Mouse (Mus musculus) heart, embryonic 13.5 days (tissue): Measurements from ENCODE around the gene Kmt2a. TPM values are rescaled to one million over a fixed set of nuclear protein-coding genes. Genes with fewer than 3 reads are reported as not detected.
"Not testable (repeated sequence)": the region's sequence is repeated elsewhere in the genome, so short reads cannot be mapped to it uniquely, and the experiment has no call there.

ENCODE experiments used
- ATAC-seq: fragments of 200-750 bp; cut with Nextera tagmentation; 2 replicates; pipeline ENCODE4 v1.8.0; 2017; ENCODE audit warnings: moderate TSS enrichment; ENCODE audit not compliant: insufficient number of reproducible peaks, low FRiP score, low TSS enrichment; ENCODE audit errors: extremely low read depth
- H3K27ac ChIP-seq: fragments of 300-500 bp; sonication (generic); replicated peaks from 2 replicates; pipeline ENCODE4 v1.5.1; 2015; ENCODE audit warnings: moderate library complexity, mild to moderate bottlenecking, inconsistent platforms
- H3K27me3 ChIP-seq: fragments of 300-500 bp; sonication (generic); replicated peaks from 2 replicates; pipeline ENCODE4 v1.6.1; 2015; ENCODE audit warnings: mild to moderate bottlenecking, inconsistent platforms
- H3K36me3 ChIP-seq: fragments of 300-500 bp; sonication (generic); 2 replicates; pipeline ENCODE4 v1.6.1; 2015; ENCODE audit warnings: mild to moderate bottlenecking, inconsistent platforms
- H3K4me1 ChIP-seq: fragments of 300-500 bp; sonication (generic); 2 replicates; pipeline ENCODE4 v1.6.1; 2015; ENCODE audit warnings: inconsistent platforms
- H3K4me2 ChIP-seq: fragments of 300-500 bp; sonication (generic); 2 replicates; pipeline ENCODE4 v1.6.1; 2015; ENCODE audit warnings: inconsistent platforms, mild to moderate bottlenecking, moderate library complexity
- H3K4me3 ChIP-seq: fragments of 300-500 bp; sonication (generic); 2 replicates; pipeline ENCODE4 v1.5.1; 2015; ENCODE audit warnings: moderate library complexity, mild to moderate bottlenecking, inconsistent platforms
- H3K9ac ChIP-seq: fragments of 300-500 bp; sonication (generic); 2 replicates; pipeline ENCODE4 v1.6.1; 2015; ENCODE audit warnings: inconsistent platforms, mild to moderate bottlenecking, moderate library complexity
- H3K9me3 ChIP-seq: fragments of 300-500 bp; sonication (generic); 2 replicates; pipeline ENCODE4 v1.6.1; 2016; ENCODE audit warnings: inconsistent platforms
- WGBS: fragments of 180-500 bp; shearing (Covaris S2); methylation state at CpG from one replicate; pipeline ENCODE4 v1.1.7; 2015; ENCODE audit warnings: mixed read lengths; 5-methylcytosine and 5-hydroxymethylcytosine counted together
- polyA plus RNA-seq: library from polyadenylated mRNA; unstranded; fragments of >200 nt; fragmentation: Nextera tagmentation; extraction: Ambion mirVana; gene quantifications from 2 replicates; pipeline ENCODE4 v1.2.1, GENCODE M21; 2015

Gene Kmt2a
- polyA plus RNA-seq, 1 experiment from 2014 or later, result 6.1 TPM

DNA sequence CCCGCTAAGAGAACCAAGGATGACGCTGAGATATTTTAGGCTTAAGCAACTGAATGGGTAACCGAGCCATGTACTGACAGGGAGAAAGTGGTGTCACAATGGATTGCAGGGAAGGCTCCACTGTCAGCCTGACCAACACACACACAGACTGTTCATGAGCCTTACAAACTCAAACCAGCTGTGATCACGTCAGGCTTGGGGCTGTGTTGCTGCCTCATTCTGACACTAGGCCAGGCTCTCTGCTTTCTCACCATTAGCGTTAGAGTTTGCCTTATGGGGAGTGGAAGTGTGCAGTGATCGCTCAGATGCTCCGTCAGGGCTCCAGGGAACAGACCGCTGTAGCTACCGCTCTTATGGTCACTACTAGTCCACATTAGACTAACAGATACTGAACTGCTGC, 88.3 kb downstream of the Kmt2a start:
- no peak for ATAC-seq
- Histone ChIP-seq H3K27ac (no peak overlapping the region), H3K4me2 (no peak overlapping the region), H3K4me1 (no peaks in the 10 kb centered on the region), H3K36me3 (peaks cover 47% of the 10 kb centered on the region), H3K4me3 (no peak overlapping the region), H3K27me3 (peaks cover 15% of the 10 kb centered on the region), H3K9ac (no peak overlapping the region), H3K9me3 (no peaks in the 10 kb centered on the region)
- 73% methylated on average over 9 of the region's 9 CpGs for WGBS

DNA sequence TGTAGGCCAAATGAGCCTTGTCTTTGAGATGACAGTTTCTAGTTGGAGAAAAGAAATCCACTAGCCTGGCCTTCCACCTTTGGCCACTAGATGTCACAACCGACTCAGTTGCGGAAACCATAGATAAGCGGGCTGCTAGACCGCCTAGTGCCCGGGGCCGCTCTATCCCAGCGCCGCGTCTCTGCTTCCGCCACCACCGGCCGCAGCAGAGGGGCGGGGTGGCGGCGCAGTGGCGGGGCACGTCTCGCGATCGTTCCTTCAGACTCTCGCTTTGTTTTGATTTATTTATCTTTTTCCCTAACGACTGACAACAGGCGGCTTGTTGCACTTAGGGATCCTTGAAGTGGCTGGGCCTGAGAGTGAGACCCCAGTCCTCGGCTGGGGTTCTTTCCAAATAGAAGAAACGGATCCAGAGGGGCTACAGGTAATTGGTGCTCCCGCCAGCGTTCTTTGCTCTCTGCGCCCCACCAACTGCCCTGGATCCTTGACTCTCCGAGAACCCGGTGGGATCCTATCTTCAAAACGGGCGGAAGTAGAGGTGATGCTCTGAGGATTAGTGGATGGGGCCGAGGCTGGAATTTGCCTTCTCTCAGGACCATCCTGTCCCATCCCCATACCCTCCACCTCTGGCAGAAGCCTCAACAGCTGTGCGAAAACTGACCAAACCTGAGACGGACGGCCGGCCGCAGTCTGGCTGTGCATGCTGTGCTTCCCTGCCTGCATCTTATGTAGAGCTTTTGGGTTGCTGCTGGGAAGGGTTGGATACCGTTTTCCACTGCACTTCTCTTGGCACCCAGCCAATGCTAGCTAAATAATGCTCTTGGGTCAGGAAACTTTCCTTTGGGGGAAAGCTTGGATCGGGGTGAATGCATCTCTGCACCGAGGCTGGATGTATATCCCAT, 108.1 kb downstream of the Kmt2a start:
- peak overlapping the region; percentile 89 for H3K27ac ChIP-seq
- peaks cover 28% of the 10 kb centered on the region for H3K36me3 ChIP-seq
- under 1% methylated on average over 41 of the region's 41 CpGs for WGBS

DNA sequence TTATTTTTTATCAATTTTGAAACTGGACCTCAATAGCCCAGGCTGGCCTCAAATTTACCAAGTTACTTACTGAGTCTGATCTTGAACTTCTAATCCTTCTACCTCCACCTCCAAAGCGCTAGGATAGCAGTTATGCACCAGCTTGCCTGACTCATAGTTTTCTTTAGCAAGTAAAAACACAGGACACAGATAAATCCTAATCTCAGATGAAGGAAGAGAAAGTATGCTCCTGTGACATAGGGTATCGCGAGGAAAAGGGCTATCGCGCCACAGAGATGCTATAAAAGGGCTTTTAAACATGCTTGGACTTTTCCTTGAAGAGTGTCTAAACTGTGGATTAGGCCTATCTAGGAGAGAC, 108.7 kb downstream of the Kmt2a start:
- Histone ChIP-seq H3K27ac (peak overlapping the region; percentile 89), H3K4me2 (no peak overlapping the region), H3K9me3 (no peaks in the 10 kb centered on the region), H3K9ac (no peak overlapping the region), H3K4me1 (peaks cover 14% of the 10 kb centered on the region), H3K36me3 (peaks cover 26% of the 10 kb centered on the region), H3K4me3 (peak overlapping the region; percentile 91), H3K27me3 (no peaks in the 10 kb centered on the region)
- no peak for ATAC-seq
- WGBS, result 15% methylated on average over 5 of the region's 5 CpGs

More for the DNA sequence above, 108.1 kb downstream of the Kmt2a start:
- H3K4me3 ChIP-seq, result peak overlapping the region; percentile 91
- H3K4me1 ChIP-seq, result peaks cover 14% of the 10 kb centered on the region
- no peaks in the 10 kb centered on the region for H3K9me3 ChIP-seq
- H3K9ac ChIP-seq, result peak overlapping the region; percentile 92
- ATAC-seq, result peak; percentile 95
- H3K4me2 ChIP-seq, result peak overlapping the region; percentile 94
- H3K27me3 ChIP-seq, result no peaks in the 10 kb centered on the region

DNA sequence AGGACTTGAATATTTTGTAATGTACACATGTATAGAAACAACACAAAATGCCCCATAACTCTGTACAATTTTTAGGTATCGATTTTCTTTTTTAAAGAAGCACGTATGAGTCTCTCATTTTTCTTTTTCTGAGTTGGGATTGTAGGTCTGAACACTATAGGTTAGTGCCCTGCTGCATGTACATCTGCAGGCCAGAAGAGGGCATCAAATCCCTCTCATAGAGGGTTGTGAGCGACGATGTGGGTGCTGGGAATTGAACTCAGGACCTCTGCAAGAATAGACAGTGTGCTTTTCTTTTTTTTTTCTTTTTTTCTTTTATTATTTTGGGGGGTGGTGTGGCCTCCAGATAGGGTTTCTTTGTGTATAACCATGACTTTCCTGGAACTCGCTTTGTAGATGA, 109.7 kb downstream of the Kmt2a start:
- H3K36me3 ChIP-seq, result peaks cover 18% of the 10 kb centered on the region
- 87% methylated on average over 5 of the region's 5 CpGs for WGBS
- H3K4me3 ChIP-seq, result no peak overlapping the region
- no peaks in the 10 kb centered on the region for H3K9me3 ChIP-seq
- no peak overlapping the region for H3K4me2 ChIP-seq
- no peaks in the 10 kb centered on the region for H3K27me3 ChIP-seq
- no peak overlapping the region for H3K9ac ChIP-seq
- no peak for ATAC-seq
- no peak overlapping the region for H3K27ac ChIP-seq
- peaks cover 18% of the 10 kb centered on the region for H3K4me1 ChIP-seq

DNA sequence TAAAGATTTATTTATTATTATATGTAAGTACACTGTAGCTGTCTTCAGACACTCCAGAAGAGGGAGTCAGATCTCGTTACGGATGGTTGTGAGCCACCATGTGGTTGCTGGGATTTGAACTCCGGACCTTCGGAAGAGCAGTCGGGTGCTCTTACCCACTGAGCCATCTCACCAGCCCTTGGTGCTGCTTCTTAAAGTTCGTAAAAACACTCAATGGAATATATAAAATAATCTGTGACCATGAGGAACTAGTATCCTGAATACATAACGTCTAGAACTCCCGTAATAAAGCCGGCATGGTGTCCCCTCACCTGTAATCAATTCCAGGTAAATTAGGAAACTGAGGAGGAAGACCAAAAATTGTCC, 113.1 kb downstream of the Kmt2a start:
- Histone ChIP-seq H3K9ac (peak overlapping the region; percentile 40), H3K4me3 (peak overlapping the region; percentile 88), H3K4me1 (peaks cover 38% of the 10 kb centered on the region), H3K4me2 (peak overlapping the region; percentile 82)
- not testable (repeated sequence) for H3K27ac ChIP-seq, H3K27me3 ChIP-seq, H3K36me3 ChIP-seq, H3K9me3 ChIP-seq, ATAC-seq
- WGBS, result 33% methylated on average over 9 of the region's 9 CpGs

DNA sequence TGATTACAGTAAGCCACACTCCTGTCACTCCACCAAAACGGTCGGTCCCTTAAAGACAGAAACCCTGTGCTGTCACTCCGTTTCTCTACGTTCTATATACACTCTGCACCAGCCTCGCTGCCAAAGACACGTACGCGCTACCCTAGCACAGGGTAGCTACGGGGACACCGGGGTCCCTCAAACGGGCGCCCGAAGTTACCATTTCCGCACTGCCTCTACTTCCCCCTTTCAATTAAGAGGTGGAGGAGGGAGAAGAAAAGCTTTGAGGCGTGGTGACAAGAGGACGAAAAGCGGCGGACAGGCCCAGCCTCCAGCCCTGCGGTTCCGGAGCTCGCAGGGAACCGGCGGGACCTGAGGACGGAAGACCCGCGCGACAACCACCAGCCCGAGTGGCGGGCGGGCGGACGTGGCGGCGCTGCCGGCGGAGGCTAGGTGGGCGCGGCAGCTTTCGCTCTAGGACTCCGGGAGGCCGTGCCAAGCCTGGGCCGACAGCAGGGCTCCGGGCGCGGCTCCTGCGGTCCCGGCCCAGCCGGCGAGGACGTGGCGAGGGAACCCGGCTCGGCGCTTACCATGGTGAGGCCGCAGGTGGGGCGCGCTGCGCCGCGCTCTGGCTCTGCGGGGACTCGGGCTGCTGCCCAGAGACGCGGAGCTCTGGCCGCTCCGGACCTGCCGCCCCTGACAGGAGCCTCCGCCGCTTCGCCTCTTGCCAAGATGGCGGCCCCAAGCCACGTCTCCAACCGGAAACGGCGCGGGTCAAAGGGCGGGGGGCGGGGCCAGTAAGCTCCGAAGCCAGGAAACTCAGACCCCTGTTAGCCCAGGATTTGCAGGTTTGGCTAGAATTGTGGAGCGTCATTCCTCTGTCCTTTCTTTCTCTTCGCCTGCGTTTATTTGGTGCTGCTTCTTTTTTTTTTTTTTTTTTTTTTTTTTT, 113.7 kb downstream of the Kmt2a start, which contains the start of the genes Arcn1 and Ift46:
Gene Arcn1, minus strand, starts transcription at position 745 of the 928 bp plus-strand sequence.
Gene Ift46, plus strand, starts transcription at position 808 of the 928 bp plus-strand sequence.
- peak within 1 kb of the TSS; percentile 98 for H3K27ac ChIP-seq
- H3K9ac ChIP-seq, result peak within 1 kb of the TSS; percentile 98
- under 1% methylated on average over 82 of the region's 82 CpGs for WGBS
- peak within 1 kb of the TSS; percentile 82 for H3K4me2 ChIP-seq
- H3K36me3 ChIP-seq, result no peaks in the 10 kb centered on the region
- peak within 1 kb of the TSS; percentile 88 for H3K4me3 ChIP-seq
- ATAC-seq, result peak; percentile 84
- H3K4me1 ChIP-seq, result peaks cover 42% of the 10 kb centered on the region
- no peaks in the 10 kb centered on the region for H3K9me3 ChIP-seq
- no peaks in the 10 kb centered on the region for H3K27me3 ChIP-seq

DNA sequence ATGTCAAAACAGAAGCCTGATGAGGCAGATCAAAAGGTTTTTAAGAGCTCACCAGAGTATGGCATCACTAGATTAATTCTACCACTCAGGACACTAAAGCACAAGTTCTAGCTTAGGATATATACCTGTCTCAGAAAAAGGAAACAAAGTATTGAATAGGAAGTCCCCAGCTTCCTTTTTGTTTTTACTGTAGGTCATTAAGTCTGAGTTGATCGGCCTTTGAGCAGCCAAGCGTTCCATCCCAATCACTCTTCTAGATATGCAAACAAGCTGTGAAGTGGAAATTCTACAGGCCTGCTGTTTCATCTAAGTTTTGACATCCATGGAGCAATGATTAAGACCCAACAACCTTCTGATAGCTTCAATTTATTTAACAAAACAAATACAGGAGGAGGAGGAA, 120.2 kb downstream of the Kmt2a start:
- 53% methylated on average over 2 of the region's 2 CpGs for WGBS
- peaks cover 45% of the 10 kb centered on the region for H3K36me3 ChIP-seq
- no peak overlapping the region for H3K9ac ChIP-seq
- peaks cover 45% of the 10 kb centered on the region for H3K4me1 ChIP-seq
- H3K27me3 ChIP-seq, result no peaks in the 10 kb centered on the region
- ATAC-seq, result no peak
- H3K9me3 ChIP-seq, result no peaks in the 10 kb centered on the region
- no peak overlapping the region for H3K4me3 ChIP-seq
- H3K4me2 ChIP-seq, result no peak overlapping the region
- H3K27ac ChIP-seq, result no peak overlapping the region

Other genes with a start within 250 kb of the Kmt2a start
- not detected in 2 replicates for gene Treh, start 208.1 kb downstream of the Kmt2a start, polyA plus RNA-seq
- gene Phldb1, start 146.1 kb downstream of the Kmt2a start, polyA plus RNA-seq, result 20.2 and 24.4 TPM in 2 replicates
- gene Arcn1, start 113.5 kb downstream of the Kmt2a start, polyA plus RNA-seq, result 114 and 119 TPM in 2 replicates
- gene Ift46, start 113.4 kb downstream of the Kmt2a start, polyA plus RNA-seq, result 65.7 and 68.6 TPM in 2 replicates
- gene Tmem25, start 82.0 kb downstream of the Kmt2a start, polyA plus RNA-seq, result 1.5 and 1.9 TPM in 2 replicates
- 0.29 and 2.2 TPM in 2 replicates for gene Ttc36, start 78.2 kb downstream of the Kmt2a start, polyA plus RNA-seq
- gene Atp5l, start 39.4 kb upstream of the Kmt2a start, polyA plus RNA-seq, result 1,009 and 1,200 TPM in 2 replicates
- gene Ube4a, start 84.3 kb upstream of the Kmt2a start, polyA plus RNA-seq, result 15.9 and 17.4 TPM in 2 replicates
- 1.9 TPM in 1 of 2 replicates, not detected in the other for gene Cd3g, start 99.1 kb upstream of the Kmt2a start, polyA plus RNA-seq
- 0.45 TPM in 1 of 2 replicates, not detected in the other for gene Cd3d, start 100.5 kb upstream of the Kmt2a start, polyA plus RNA-seq
- gene Cd3e, start 128.3 kb upstream of the Kmt2a start, polyA plus RNA-seq, result 0.55 TPM in 1 of 2 replicates, not detected in the other
- gene Mpzl2, start 158.5 kb upstream of the Kmt2a start, polyA plus RNA-seq, result 1.3 and 1.5 TPM in 2 replicates
- gene Mpzl3, start 173.9 kb upstream of the Kmt2a start, polyA plus RNA-seq, result 1.6 and 1.7 TPM in 2 replicates
- gene Jaml, start 197.9 kb upstream of the Kmt2a start, polyA plus RNA-seq, result 0.17 and 0.23 TPM in 2 replicates
- 1.5 and 2.1 TPM in 2 replicates for gene Scn2b, start 236.5 kb upstream of the Kmt2a start, polyA plus RNA-seq